Mouse (Mus musculus): ENCODE data around the gene Bhmt.

- no peak for TF ChIP-seq CTCF (IDR thresholded peaks at IDR 0.05; ENCODE audit: low read depth)
- no peak for TF ChIP-seq EP300 (IDR thresholded peaks at IDR 0.05; ENCODE audit: low read depth)
These were observed 47.5 kb upstream of the Bhmt start for GRCm38 (mm10) chr13:93685226-93685625.

Data from heart, postnatal 0 days (tissue).